Mouse (Mus musculus): Measurements from ENCODE around the gene Lhx5. TPM values are rescaled to one million over a fixed set of nuclear protein-coding genes. Genes with fewer than 3 reads are reported as not detected.

The Lhx5 gene
- total RNA-seq, 2 experiments from 2014 or later: not detected

Other genes with a start within 250 kb of the Lhx5 start
- 1 to 10 TPM; 7.1 to 9.1 TPM for gene Sdsl, start 41.1 kb downstream of the Lhx5 start, total RNA-seq (2021)
- gene Sds, start 44.8 kb downstream of the Lhx5 start, total RNA-seq (2021): under 1 TPM in 1 of 2 experiments, not detected in 1; 0.22 TPM
- gene Plbd2, start 71.9 kb downstream of the Lhx5 start, total RNA-seq (2021): 10 to 100 TPM; 61.5 to 70.3 TPM
- gene Slc8b1, start 79.5 kb downstream of the Lhx5 start, total RNA-seq (2021): 10 to 100 TPM in 1 of 2 experiments, 1 to 10 TPM in 1; 6.5 to 14.3 TPM
- 10 to 100 TPM; 31.0 to 39.9 TPM for gene Tpcn1, start 157.0 kb downstream of the Lhx5 start, total RNA-seq (2021)
- under 1 TPM; 0.79 to 0.80 TPM for gene Iqcd, start 157.3 kb downstream of the Lhx5 start, total RNA-seq (2021)
- 10 to 100 TPM; 23.9 to 25.5 TPM for gene Rita1, start 180.9 kb downstream of the Lhx5 start, total RNA-seq (2021)
- gene Ddx54, start 181.0 kb downstream of the Lhx5 start, total RNA-seq (2021): 10 to 100 TPM; 40.7 to 42.5 TPM
- under 1 TPM; 0.39 to 0.42 TPM for gene Cfap73, start 202.5 kb downstream of the Lhx5 start, total RNA-seq (2021)
- gene Rasal1, start 217.1 kb downstream of the Lhx5 start, total RNA-seq (2021): 100 to 1,000 TPM in 1 of 2 experiments, 10 to 100 TPM in 1; 92.7 to 100 TPM

All from layer of hippocampus, postnatal 25 days (tissue).